Mouse (Mus musculus): ENCODE measurements around the gene Dcaf11.

DNA sequence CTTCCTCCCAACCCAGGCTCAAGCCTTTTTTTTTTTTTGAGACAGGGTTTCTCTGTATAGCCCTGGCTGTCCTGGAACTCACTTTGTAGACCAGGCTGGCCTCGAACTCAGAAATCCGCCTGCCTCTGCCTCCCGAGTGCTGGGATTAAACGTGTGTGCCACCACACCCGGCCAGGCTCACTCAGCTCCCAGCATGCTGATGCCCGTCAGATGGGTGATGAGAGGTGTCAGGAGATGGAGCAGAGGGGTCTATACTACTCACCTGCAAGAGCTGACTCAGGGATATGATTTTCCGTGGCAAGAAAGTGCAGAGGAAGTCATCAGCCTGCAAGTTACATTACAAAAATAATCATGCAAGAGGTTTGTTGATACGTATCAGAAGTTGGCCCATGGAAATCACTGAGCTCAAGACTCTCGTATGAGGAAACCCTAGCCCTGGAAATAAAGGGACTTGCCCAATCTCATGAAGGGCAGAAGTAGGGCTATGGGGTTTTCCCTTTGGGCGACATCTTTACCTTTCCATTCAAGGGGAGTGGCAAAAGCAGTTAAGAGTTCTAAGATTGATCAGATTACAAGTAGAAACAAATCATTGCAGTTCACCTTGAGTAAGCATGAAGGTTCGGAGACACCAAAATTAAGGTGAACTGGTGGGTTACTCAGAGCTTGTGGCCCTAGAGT lies 30.1 kb downstream of the Dcaf11 start:
- TF ChIP-seq ZKSCAN1 (IDR thresholded peaks at IDR 0.05; ENCODE audit: low read depth, low read length), result no peak
- no peak for TF ChIP-seq POLR2A (IDR thresholded peaks at IDR 0.05; ENCODE audit: control insufficient read depth in 1 of 2, insufficient read depth in 1 of 2, low read depth in 1 of 2, low read length in 2 of 2, poor library complexity in 1 of 2)
- TF ChIP-seq CTCF (IDR thresholded peaks at IDR 0.05 in 2 of 3, conservative IDR thresholded peaks at IDR 0.05 in 1 of 3; ENCODE audit: control insufficient read depth in 1 of 3, insufficient read depth in 1 of 3, low read depth in 2 of 3, low read length in 3 of 3, poor library complexity in 1 of 3, severe bottlenecking in 1 of 3), result no peak
- no peak for TF ChIP-seq MAFK (IDR thresholded peaks at IDR 0.05; ENCODE audit: borderline replicate concordance, low read depth, low read length)
- no peak for TF ChIP-seq TCF12 (IDR thresholded peaks at IDR 0.05; ENCODE audit: low read depth, low read length)
- TF ChIP-seq ELF1 (IDR thresholded peaks at IDR 0.05; ENCODE audit: low read depth, low read length), result no peak
- no peak for TF ChIP-seq BHLHE40 (IDR thresholded peaks at IDR 0.05; ENCODE audit: borderline replicate concordance, low read depth, low read length)

Data from MEL (cell line).